Mouse (Mus musculus) neutrophil, adult 59 days (primary cell): ENCODE data around the gene Smg5. TPM values are rescaled to one million over a fixed set of nuclear protein-coding genes. Genes with fewer than 3 reads are reported as not detected.

ENCODE experiments used
- total RNA-seq, 2 experiments: library from RNA; stranded (reverse); gene quantifications; 1 replicate in 1 of 2; 2 replicates in 1 of 2; pipeline ENCODE4 v1.2.4; 2023

The Smg5 gene
- total RNA-seq: 10 to 100 TPM; 42.3 to 42.6 TPM

DNA sequence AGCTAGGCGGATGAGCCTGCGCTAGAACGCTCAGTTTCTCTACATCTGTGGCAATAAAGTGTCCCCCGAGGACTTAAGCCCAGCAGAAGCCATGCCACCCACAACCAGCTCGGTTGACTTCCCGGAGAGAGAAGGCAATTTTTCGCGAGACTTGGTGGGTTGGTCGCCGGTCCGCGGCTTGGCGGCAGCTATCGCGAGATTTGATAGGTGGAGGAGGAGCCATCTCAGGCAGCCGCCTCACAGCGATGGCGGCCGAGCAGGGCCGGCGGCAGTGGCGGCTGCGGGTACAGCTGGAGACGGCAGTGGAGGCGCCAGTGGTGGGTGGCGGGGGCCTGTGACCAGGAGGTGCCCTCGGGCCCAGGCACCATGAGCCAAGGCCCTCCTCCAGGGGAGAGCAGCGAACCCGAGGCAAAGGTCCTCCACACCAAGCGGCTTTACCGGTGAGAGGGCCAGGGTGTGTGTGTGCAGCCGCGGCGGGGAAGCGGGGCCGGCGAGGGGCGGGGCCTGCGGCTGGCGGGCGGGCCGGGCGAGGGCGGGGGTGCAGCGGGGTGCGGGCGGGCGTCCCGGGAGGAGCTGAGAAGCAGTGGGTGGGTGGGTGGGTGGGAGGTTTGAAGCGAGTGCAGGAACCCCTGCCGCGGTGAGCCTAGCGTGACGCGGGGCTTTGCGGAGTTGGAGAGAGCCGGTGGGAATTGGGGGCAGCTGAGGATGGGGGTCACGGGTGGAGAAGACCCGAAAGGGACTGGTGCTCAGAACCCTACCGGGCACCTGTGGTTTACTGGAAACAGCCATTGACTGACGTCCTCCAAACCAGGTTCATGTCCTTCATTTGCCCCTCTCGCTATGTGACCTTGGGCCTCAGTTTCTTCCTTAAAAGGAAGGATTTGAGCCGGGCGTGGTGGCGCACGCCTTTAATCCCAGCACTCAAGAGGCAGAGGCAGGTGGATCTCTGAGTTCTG is at the start of gene Smg5, which contains the start of gene Tmem79:
Gene Smg5 (plus strand): TSS at position 203 of the 956 bp plus-strand sequence.
Gene Tmem79 (minus strand): TSS at position 91 of the 956 bp plus-strand sequence.

DNA sequence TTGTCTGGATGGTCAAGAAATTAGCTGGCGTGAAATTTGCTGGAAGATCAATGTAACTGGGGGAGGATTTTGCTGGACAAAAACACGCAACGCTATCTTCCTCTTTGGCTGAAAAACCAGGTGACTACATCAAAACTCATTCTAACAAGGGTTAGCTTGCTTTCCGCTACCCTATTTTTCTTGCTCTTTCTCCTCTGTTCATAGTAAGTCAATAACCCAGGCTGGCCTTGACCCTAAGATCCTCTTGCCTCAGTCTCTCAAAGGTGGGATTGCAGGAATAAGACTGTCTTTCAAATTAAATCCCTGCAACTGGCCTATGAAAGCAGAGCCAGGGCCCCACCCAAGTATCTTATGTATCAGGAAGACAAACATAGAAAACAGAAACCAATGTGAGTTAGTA is 49.0 kb upstream of the Smg5 start, which contains the start of gene Gm38392:
Gene Gm38392 (minus strand): TSS at position 101 of the 400 bp plus-strand sequence.

DNA sequence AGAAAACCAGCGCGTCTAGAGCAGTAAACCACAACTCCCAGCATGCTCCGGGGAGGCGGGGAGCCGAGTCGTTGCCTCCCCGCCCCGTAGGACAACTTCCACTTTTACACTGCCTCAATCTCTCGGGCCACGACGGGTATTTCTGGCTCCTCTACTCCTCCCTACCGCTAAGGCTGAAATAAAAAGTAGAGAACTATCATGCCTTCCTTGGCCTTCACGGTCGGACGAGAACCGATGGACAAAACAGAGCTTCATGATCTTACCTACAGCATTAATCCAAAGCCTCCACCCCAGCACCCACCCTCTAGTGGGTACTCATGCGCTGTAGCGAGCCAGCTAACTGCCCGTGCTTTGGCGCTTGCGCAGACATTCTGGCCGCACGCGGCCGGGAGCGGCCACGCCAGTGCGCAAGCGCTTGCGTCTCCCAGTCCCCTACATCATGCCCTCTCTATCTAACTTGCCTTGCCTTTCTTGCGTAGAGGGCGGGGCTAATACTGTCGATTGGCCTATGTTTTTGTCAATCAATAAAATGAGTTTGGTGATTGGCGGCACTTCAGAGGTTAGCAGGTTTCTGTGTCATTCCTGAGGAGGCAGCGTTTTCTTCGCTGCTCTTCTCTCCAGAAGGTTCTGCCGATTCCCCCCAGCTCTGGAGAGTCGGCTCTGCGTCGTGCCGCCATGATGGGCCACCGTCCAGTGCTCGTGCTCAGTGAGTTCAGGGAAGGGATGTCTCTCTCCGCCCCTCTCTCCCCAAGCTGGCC is 39.3 kb upstream of the Smg5 start, which contains the start of the genes Tsacc and Cct3:
Gene Tsacc (minus strand): TSS at position 439 of the 758 bp plus-strand sequence.
Gene Cct3 (plus strand): TSS at position 556 of the 758 bp plus-strand sequence.

DNA sequence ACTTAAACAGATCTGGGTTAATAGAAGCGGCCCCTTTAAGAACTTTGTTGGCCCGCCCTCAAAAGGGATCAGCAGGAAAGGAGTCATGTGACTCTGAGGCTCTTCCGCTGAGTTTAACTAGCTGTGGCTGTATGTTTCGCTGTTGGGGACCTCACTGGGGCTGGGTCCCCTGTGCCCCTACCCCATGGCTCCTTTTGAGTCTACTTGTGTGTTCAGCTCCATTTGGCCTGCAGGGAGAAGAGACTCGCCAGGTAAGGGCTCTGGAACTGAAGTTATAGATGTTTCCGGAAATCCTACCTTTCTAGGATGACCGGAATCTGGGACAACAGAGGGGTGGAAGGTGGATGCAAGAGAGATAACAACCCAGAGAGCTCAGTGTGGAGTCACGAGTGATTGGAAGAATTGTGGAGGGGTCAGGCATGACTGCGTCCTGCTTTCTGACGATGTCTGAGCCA is 11.1 kb upstream of the Smg5 start, which contains the start of gene Glmp:
Gene Glmp (plus strand): TSS at position 73 of the 455 bp plus-strand sequence.

DNA sequence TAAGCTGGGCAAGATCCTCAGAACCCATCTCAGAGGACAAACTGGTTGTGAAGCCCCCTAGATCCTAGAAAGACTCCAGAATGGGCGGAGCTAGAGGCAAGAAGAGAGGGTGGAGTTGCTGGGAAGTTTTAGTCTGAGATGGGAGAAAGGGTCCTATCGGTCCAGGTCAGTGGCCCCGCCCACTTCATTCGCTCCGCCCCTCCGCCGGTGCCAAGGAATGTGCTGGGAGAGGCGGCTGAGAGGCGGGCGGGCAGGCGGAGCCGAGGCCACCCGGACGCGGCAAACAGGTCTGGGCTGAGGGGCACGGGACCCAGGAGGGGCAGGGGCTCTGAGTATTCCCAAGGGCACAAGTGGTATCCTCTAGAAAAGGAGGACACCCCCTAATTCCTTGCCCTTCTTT is 28.3 kb downstream of the Smg5 start, which contains the start of gene Paqr6:
Gene Paqr6 (plus strand): TSS at position 248 of the 400 bp plus-strand sequence.

DNA sequence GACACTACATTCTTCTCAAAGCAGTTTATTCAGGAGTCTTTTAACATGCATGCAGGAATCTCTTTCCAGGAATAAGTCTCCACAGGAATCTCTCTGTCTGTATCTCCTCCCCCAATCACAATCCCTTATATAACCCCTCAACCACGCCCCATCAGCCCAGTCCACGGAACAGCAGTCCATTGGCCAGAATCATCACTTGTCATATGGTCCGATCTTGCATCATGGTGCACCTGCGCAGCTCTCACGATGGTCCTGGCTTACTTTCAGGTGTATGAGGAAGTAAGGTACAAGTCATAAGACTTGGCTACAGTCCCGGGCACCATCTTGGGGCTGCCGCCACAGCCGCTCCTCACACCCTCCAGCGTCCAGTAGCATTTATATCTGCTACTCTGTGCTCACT is 36.6 kb downstream of the Smg5 start, which contains the start of gene Bglap3:
Gene Bglap3 (minus strand): TSS at position 101 of the 400 bp plus-strand sequence.

DNA sequence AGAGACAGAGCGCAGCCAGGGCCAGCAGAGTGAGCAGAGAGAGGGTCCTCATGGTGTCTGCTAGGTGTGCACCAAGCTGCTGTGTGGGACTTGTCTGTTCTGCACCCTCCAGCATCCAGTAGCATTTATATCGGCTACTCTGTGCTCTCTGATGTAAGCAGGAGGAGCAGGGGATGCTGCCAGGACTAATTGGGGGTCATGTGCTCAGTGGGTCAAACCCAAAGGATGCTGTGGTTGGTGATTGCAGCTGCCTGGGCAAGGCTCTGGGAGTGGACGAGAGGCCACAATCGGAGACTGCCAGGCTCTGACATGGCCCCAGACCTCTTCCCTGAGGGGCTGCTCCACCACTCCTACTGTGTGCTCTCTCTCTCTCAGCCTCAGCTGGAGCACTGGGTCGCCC is 42.5 kb downstream of the Smg5 start, which contains the start of gene Bglap2:
Gene Bglap2 (minus strand): TSS at position 101 of the 400 bp plus-strand sequence.

DNA sequence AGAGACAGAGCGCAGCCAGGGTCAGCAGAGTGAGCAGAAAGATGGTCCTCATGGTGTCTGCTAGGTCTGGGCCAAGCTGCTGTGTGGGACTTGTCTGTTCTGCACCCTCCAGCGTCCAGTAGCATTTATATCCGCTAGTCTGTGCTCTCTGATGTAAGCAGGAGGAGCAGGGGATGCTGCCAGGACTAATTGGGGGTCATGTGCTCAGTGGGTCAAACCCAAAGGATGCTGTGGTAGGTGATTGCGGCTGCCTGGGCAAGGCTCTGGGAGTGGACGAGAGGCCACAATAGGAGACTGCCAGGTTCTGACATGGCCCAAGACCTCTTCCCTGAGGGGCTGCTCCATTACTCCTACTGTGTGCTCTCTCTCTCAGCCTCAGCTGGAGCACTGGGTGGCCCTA is 48.3 kb downstream of the Smg5 start, which contains the start of gene Bglap:
Gene Bglap (minus strand): TSS at position 101 of the 400 bp plus-strand sequence.

DNA sequence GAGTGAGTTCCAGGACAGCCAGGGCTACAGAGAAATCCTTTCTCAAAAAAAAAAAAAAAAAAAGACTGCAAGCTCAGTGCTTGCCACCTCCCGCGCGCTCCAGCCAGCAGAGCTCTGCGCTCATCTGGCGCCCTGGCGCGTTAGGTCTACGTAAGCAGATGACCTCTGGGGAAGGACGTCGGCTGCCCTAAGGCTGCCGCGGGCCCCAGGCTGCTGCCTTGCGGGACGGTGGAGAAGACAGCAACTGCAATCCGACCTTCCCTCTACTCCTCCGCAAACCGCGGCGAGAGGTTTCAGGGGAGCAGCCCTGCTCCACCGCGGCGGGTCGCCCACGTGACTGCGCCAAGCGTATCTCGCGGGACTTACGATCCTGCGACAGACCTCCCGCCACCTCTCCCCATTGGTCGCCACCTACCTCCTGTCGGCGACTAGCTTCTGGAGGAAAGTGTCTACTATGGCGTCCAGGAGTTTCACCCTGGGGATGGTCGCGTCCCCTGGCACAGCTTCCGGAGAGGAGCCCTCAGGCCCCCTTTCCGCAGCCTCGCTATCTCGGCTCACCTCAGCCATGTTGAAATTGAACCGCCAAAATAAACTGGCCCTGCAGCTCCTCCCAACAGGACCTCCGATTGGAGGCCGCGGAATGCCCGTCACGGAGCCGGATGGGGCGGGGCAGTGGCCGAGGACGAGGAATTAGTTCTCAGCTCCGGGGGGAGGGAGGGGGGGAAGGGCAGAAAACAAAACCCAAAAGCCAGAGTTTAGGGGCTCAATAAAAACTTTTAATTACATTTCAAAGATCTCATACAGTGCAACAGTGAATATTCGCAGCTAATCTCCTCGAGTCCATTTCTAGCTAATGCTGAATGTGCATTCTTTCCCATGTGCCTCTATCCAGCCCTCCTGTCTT is 73.9 kb downstream of the Smg5 start, which contains the start of gene Pmf1:
Gene Pmf1 (minus strand): TSS at position 591 of the 904 bp plus-strand sequence.

Other genes starting within 250 kb of the Smg5 start
- 100 to 1,000 TPM in 1 of 2 experiments, 10 to 100 TPM in 1; 73.1 to 107 TPM for gene Mef2d, start 193.9 kb upstream of the Smg5 start, total RNA-seq
- gene Rhbg, start 81.6 kb upstream of the Smg5 start, total RNA-seq: not detected
- gene Gm38392, start 49.0 kb upstream of the Smg5 start, total RNA-seq: not detected
- gene Tsacc, start 39.3 kb upstream of the Smg5 start, total RNA-seq: 1 to 10 TPM; 1.4 to 2.1 TPM
- gene Cct3, start 39.1 kb upstream of the Smg5 start, total RNA-seq: 10 to 100 TPM; 57.5 to 65.8 TPM
- 100 to 1,000 TPM; 128 to 130 TPM for gene Glmp, start 11.2 kb upstream of the Smg5 start, total RNA-seq
- under 1 TPM; 0.71 to 0.79 TPM for gene Tmem79, start 112 bp upstream of the Smg5 start, total RNA-seq
- not detected for gene Paqr6, start 28.3 kb downstream of the Smg5 start, total RNA-seq
- 1 to 10 TPM; 1.5 to 5.5 TPM for gene Bglap3, start 36.5 kb downstream of the Smg5 start, total RNA-seq
- 10 to 100 TPM in 1 of 2 experiments, 1 to 10 TPM in 1; 3.7 to 11.5 TPM for gene Bglap2, start 42.4 kb downstream of the Smg5 start, total RNA-seq
- gene Bglap, start 48.2 kb downstream of the Smg5 start, total RNA-seq: 10 to 100 TPM; 16.8 to 30.3 TPM
- gene Pmf1, start 74.1 kb downstream of the Smg5 start, total RNA-seq: 10 to 100 TPM; 61.1 to 63.9 TPM
- 10 to 100 TPM; 22.4 to 22.5 TPM for gene Slc25a44, start 88.9 kb downstream of the Smg5 start, total RNA-seq
- gene Sema4a, start 124.9 kb downstream of the Smg5 start, total RNA-seq: 100 to 1,000 TPM; 326 to 366 TPM
- 10 to 100 TPM; 10.1 to 20.2 TPM for gene Lmna, start 173.7 kb downstream of the Smg5 start, total RNA-seq
- gene Mex3a, start 196.1 kb downstream of the Smg5 start, total RNA-seq: under 1 TPM; 0.11 to 0.13 TPM
- not detected for gene Rab25, start 212.0 kb downstream of the Smg5 start, total RNA-seq
- 10 to 100 TPM; 76.5 to 78.5 TPM for gene Lamtor2, start 216.8 kb downstream of the Smg5 start, total RNA-seq
- gene Ubqln4, start 217.5 kb downstream of the Smg5 start, total RNA-seq: 10 to 100 TPM; 17.7 to 20.7 TPM
- 10 to 100 TPM; 75.0 to 88.1 TPM for gene Ssr2, start 239.6 kb downstream of the Smg5 start, total RNA-seq